Mouse (Mus musculus): ENCODE data around the gene Shroom2. TPM values are rescaled to one million over a fixed set of nuclear protein-coding genes. Genes with fewer than 3 reads are reported as not detected.

Shroom2 gene
- polyA plus RNA-seq, 1 experiment = 1.1 TPM

DNA sequence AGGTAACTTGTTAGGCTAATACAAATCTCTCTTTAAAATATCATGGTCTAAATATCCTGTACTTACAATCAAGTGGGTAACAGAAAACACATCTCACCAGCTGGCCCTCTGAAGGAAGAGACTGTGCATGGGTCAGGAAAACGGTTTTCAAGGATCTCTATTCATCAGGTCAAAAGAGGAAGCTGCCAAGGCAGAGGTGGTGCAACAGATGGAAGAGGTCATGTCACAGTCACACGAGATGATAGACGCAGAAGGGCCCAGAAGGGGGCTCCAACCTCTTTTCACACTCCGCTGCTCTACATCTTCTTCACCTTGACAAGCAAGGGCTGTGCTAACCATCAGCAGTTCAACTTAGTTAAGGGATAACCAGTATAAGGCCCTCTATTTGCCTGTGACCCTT, 60.9 kb downstream of the Shroom2 start:
- H3ac ChIP-seq (ENCODE audit: control insufficient read depth, insufficient read length) = no peak overlapping the region
- TF ChIP-seq MAX (IDR thresholded peaks at IDR 0.05; ENCODE audit: low read depth) (no peak), POLR2AphosphoS2 (IDR thresholded peaks at IDR 0.05; ENCODE audit: insufficient read length, low read depth) (no peak)
- no peak overlapping the region for H3K4me2 ChIP-seq (ENCODE audit: low read depth)
- H3K36me3 ChIP-seq (ENCODE audit: control insufficient read depth, insufficient read depth) = no peaks in the 10 kb centered on the region
- H3K79me2 ChIP-seq (ENCODE audit: control insufficient read depth, insufficient read depth) = no peaks in the 10 kb centered on the region
- H3K4me3 ChIP-seq = no peak overlapping the region
- H3K27me3 ChIP-seq (ENCODE audit: control insufficient read depth, insufficient read depth, insufficient read length) = no peaks in the 10 kb centered on the region

DNA sequence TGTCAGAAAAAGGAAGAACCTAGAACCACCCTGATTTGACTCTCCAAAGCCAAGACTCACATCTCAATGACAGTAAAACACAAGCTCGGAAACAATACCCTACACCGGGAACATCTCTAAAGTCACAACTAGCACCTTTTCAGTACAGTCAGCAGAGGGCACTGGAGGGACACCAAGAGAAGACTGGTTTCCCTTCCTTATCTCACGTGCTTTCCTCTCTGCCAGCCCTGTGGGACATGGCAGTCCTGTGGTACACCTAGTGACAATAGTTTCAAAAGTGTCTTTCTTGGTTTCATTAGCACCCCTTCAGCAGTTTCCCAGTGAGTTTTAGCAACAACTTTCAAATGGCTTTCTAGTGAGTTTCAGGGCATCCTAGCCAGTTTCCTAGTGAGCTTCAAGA, 63.9 kb downstream of the Shroom2 start:
- no peaks in the 10 kb centered on the region for H3K79me2 ChIP-seq (ENCODE audit: control insufficient read depth, insufficient read depth)
- H3K36me3 ChIP-seq (ENCODE audit: control insufficient read depth, insufficient read depth) = no peaks in the 10 kb centered on the region
- no peaks in the 10 kb centered on the region for H3K27me3 ChIP-seq (ENCODE audit: control insufficient read depth, insufficient read depth, insufficient read length)
- H3K4me2 ChIP-seq (ENCODE audit: low read depth) = no peak overlapping the region
- H3ac ChIP-seq (ENCODE audit: control insufficient read depth, insufficient read length) = no peak overlapping the region
- no peak overlapping the region for H3K4me3 ChIP-seq
- TF ChIP-seq TCF3 (IDR thresholded peaks at IDR 0.05; ENCODE audit: insufficient read length, low read depth) (no peak), POLR2A (IDR thresholded peaks at IDR 0.05; ENCODE audit: insufficient read length, low read depth) (no peak), MYOD1 (IDR thresholded peaks at IDR 0.05; ENCODE audit: control insufficient read depth in 1 of 3, insufficient read length in 2 of 3, low read depth in 2 of 3) (no peak), TCF12 (IDR thresholded peaks at IDR 0.05; ENCODE audit: insufficient read depth, poor library complexity, severe bottlenecking) (no peak), MAX (IDR thresholded peaks at IDR 0.05; ENCODE audit: low read depth) (no peak), E2F4 (IDR thresholded peaks at IDR 0.05; ENCODE audit: insufficient read depth) (no peak), POLR2AphosphoS2 (IDR thresholded peaks at IDR 0.05; ENCODE audit: insufficient read length, low read depth) (no peak), MYOG (IDR thresholded peaks at IDR 0.05; ENCODE audit: control insufficient read depth in 1 of 3, insufficient read depth in 1 of 3, insufficient read length in 2 of 3, low read depth in 2 of 3) (no peak), SRF (IDR thresholded peaks at IDR 0.05; ENCODE audit: control insufficient read depth, insufficient read length, low read depth) (no peak)

DNA sequence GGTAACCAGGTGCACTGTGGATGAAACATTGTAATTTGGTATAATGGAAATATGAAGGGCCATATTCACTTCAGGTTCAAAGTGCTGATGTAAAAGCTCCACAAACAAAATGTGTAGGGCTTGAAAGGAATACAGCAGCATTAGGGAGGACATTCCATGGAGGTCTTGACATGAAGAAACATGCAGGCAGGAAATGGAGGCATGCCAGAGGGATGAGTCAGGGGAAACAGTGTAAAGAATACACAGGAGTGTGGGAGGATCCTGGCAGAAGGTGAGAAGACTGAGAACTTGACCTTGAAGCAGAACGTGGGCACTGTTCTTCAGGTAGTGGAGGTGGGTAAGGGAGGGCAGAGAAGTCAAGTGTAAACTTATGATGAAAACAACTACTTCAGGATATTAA, 65.6 kb downstream of the Shroom2 start:
- TF ChIP-seq CEBPB (IDR thresholded peaks at IDR 0.05; ENCODE audit: insufficient read depth, poor library complexity, severe bottlenecking) = no peak
- TF ChIP-seq MYOD1 (IDR thresholded peaks at IDR 0.05; ENCODE audit: control insufficient read depth in 1 of 3, insufficient read length in 2 of 3, low read depth in 2 of 3) = no peak
- TF ChIP-seq POLR2AphosphoS2 (IDR thresholded peaks at IDR 0.05; ENCODE audit: insufficient read length, low read depth) = no peak
- no peak for TF ChIP-seq TCF3 (IDR thresholded peaks at IDR 0.05; ENCODE audit: insufficient read length, low read depth)
- TF ChIP-seq USF1 (IDR thresholded peaks at IDR 0.05; ENCODE audit: low read depth) = no peak
- TF ChIP-seq E2F4 (IDR thresholded peaks at IDR 0.05; ENCODE audit: insufficient read depth) = no peak
- TF ChIP-seq MYOG (IDR thresholded peaks at IDR 0.05; ENCODE audit: control insufficient read depth in 1 of 3, insufficient read depth in 1 of 3, insufficient read length in 2 of 3, low read depth in 2 of 3) = no peak
- TF ChIP-seq MAX (IDR thresholded peaks at IDR 0.05; ENCODE audit: low read depth) = no peak
- no peak for TF ChIP-seq REST (IDR thresholded peaks at IDR 0.05; ENCODE audit: insufficient read depth, insufficient read length)
- no peak for TF ChIP-seq TCF12 (IDR thresholded peaks at IDR 0.05; ENCODE audit: insufficient read depth, poor library complexity, severe bottlenecking)
- no peak for TF ChIP-seq SRF (IDR thresholded peaks at IDR 0.05; ENCODE audit: control insufficient read depth, insufficient read length, low read depth)
- Histone ChIP-seq H3ac (ENCODE audit: control insufficient read depth, insufficient read length) (no peak overlapping the region), H3K4me2 (ENCODE audit: low read depth) (no peak overlapping the region), H3K4me3 (no peak overlapping the region), H3K79me2 (ENCODE audit: control insufficient read depth, insufficient read depth) (no peaks in the 10 kb centered on the region), H3K27me3 (ENCODE audit: control insufficient read depth, insufficient read depth, insufficient read length) (no peaks in the 10 kb centered on the region), H3K36me3 (ENCODE audit: control insufficient read depth, insufficient read depth) (no peaks in the 10 kb centered on the region)

DNA sequence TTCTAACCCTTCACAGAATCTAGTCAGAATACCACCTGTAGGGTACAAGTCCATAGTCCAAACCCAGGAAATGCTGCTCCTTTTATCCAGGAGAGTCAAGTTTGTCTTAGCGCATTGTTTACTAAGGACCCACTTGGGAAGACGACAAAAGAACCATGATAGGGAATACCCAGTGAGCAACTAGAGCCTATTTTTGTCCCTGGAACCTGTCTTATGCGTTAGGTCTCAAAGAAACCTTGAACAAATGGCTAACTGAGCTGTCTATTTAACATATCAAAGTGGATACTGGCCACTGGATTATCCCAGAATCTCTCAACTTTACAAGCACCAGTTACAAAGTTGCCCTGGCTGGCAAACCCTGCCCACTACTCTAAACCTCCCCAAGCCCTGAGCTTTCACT, 67.6 kb downstream of the Shroom2 start:
- H3ac ChIP-seq (ENCODE audit: control insufficient read depth, insufficient read length) = no peak overlapping the region
- no peaks in the 10 kb centered on the region for H3K36me3 ChIP-seq (ENCODE audit: control insufficient read depth, insufficient read depth)
- TF ChIP-seq POLR2AphosphoS2 (IDR thresholded peaks at IDR 0.05; ENCODE audit: insufficient read length, low read depth) (no peak), USF1 (IDR thresholded peaks at IDR 0.05; ENCODE audit: low read depth) (no peak), TCF3 (IDR thresholded peaks at IDR 0.05; ENCODE audit: insufficient read length, low read depth) (no peak), MYOG (IDR thresholded peaks at IDR 0.05; ENCODE audit: control insufficient read depth in 1 of 3, insufficient read depth in 1 of 3, insufficient read length in 2 of 3, low read depth in 2 of 3) (no peak), MYOD1 (IDR thresholded peaks at IDR 0.05; ENCODE audit: control insufficient read depth in 1 of 3, insufficient read length in 2 of 3, low read depth in 2 of 3) (no peak), POLR2A (IDR thresholded peaks at IDR 0.05; ENCODE audit: insufficient read length, low read depth) (no peak), REST (IDR thresholded peaks at IDR 0.05; ENCODE audit: insufficient read depth, insufficient read length) (no peak), TCF12 (IDR thresholded peaks at IDR 0.05; ENCODE audit: insufficient read depth, poor library complexity, severe bottlenecking) (no peak), SRF (IDR thresholded peaks at IDR 0.05; ENCODE audit: control insufficient read depth, insufficient read length, low read depth) (no peak), E2F4 (IDR thresholded peaks at IDR 0.05; ENCODE audit: insufficient read depth) (no peak)
- H3K4me3 ChIP-seq = no peak overlapping the region
- H3K27me3 ChIP-seq (ENCODE audit: control insufficient read depth, insufficient read depth, insufficient read length) = no peaks in the 10 kb centered on the region
- no peaks in the 10 kb centered on the region for H3K79me2 ChIP-seq (ENCODE audit: control insufficient read depth, insufficient read depth)
- H3K4me2 ChIP-seq (ENCODE audit: low read depth) = no peak overlapping the region

DNA sequence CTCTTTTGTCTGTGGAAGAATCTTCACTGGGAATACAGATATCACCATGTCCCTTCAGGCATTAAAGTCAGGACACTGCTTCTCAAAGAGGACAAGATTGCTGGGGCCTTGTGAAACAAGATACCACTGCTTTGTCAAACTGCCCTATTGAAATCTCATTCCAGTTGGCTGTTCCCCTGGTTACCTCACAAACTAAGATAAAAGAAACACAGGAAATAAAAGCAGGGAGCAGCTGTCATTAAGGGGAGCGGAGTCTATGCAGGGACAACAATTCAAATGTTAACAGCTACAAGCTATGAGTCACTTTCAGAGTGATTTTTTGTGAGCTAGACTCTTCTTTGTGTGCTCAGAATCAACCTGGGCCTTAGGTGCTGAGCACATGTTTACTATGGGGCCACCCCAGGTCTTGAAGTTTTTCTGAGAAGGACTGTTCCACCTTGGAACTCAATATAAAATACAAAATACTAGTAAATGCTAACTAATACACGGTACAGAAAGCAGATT, 78.4 kb downstream of the Shroom2 start:
- H3K79me2 ChIP-seq (ENCODE audit: control insufficient read depth, insufficient read depth) = no peaks in the 10 kb centered on the region
- H3K4me3 ChIP-seq = no peak overlapping the region
- no peaks in the 10 kb centered on the region for H3K36me3 ChIP-seq (ENCODE audit: control insufficient read depth, insufficient read depth)
- no peak overlapping the region for H3ac ChIP-seq (ENCODE audit: control insufficient read depth, insufficient read length)
- TF ChIP-seq POLR2A (IDR thresholded peaks at IDR 0.05; ENCODE audit: insufficient read length, low read depth) (no peak), SRF (IDR thresholded peaks at IDR 0.05; ENCODE audit: control insufficient read depth, insufficient read length, low read depth) (no peak), TCF12 (IDR thresholded peaks at IDR 0.05; ENCODE audit: insufficient read depth, poor library complexity, severe bottlenecking) (no peak), MYOD1 (IDR thresholded peaks at IDR 0.05; ENCODE audit: control insufficient read depth in 1 of 3, insufficient read length in 2 of 3, low read depth in 2 of 3) (no peak), TCF3 (IDR thresholded peaks at IDR 0.05; ENCODE audit: insufficient read length, low read depth) (no peak), CEBPB (IDR thresholded peaks at IDR 0.05; ENCODE audit: insufficient read depth, poor library complexity, severe bottlenecking) (no peak), E2F4 (IDR thresholded peaks at IDR 0.05; ENCODE audit: insufficient read depth) (no peak)
- H3K27me3 ChIP-seq (ENCODE audit: control insufficient read depth, insufficient read depth, insufficient read length) = no peaks in the 10 kb centered on the region
- H3K4me2 ChIP-seq (ENCODE audit: low read depth) = no peak overlapping the region

All from myocyte (in vitro differentiated cells).